Mouse (Mus musculus) brain, embryonic 14.5 days (tissue): Measurements from ENCODE around the gene Slc35f3. TPM values are rescaled to one million over a fixed set of nuclear protein-coding genes. Genes with fewer than 3 reads are reported as not detected.
A peak's percentile ranks its signal among the peaks of the same experiment; 100 is the strongest.

Source experiments
- DNase-seq: peaks from one replicate; pipeline ENCODE4 v3.0.0-alpha.2; 2011; ENCODE audit warnings: low read depth
- CTCF ChIP-seq: fragments of 200-500 bp; IDR thresholded peaks from 2 replicates; pipeline ENCODE4 v1.5.1; 2012; ENCODE audit warnings: inconsistent platforms, mild to moderate bottlenecking, moderate library complexity, borderline replicate concordance; ENCODE audit not compliant: insufficient read depth, insufficient read length; ENCODE audit errors: extremely low read depth
- POLR2A ChIP-seq: fragments of 200-500 bp; IDR thresholded peaks from 2 replicates; pipeline ENCODE4 v1.6.1; 2012; ENCODE audit warnings: mild to moderate bottlenecking, inconsistent platforms, borderline replicate concordance; ENCODE audit not compliant: poor library complexity, insufficient read depth, insufficient read length, severe bottlenecking; ENCODE audit errors: extremely low read depth
- polyA plus RNA-seq: library from polyadenylated mRNA; depleted of rRNA; stranded (reverse); fragments of >200 nt; gene quantifications from 2 replicates; pipeline ENCODE4 v1.2.3, GENCODE M21; 2012; rRNA removed

The Slc35f3 gene
- 0.67 and 1.8 TPM in 2 replicates for polyA plus RNA-seq

GRCm38 (mm10) chr8:126298296-126299093, at the start of gene Slc35f3:
Gene Slc35f3 (plus strand): TSS chr8:126298558.
- TF ChIP-seq CTCF: no peak
- TF ChIP-seq POLR2A: no peak
- DNase-seq: peak; percentile 65

GRCm38 (mm10) chr8:126250486-126250885, 47.9 kb upstream of the Slc35f3 start:
- no peak for DNase-seq

GRCm38 (mm10) chr8:126256585-126257391, 41.6 kb upstream of the Slc35f3 start:
- DNase-seq: peak; percentile 81
- peak; percentile 37; the same call in 1 of the 2 replicates for TF ChIP-seq CTCF
- no peak for TF ChIP-seq POLR2A

More at GRCm38 (mm10) chr8:126250486-126250885, 47.9 kb upstream of the Slc35f3 start:
- TF ChIP-seq CTCF (no peak), POLR2A (no peak)

GRCm38 (mm10) chr8:126257392-126257681, 41.0 kb upstream of the Slc35f3 start:
- no peak for DNase-seq
- TF ChIP-seq POLR2A (no peak), CTCF (no peak)

GRCm38 (mm10) chr8:126258175-126258781, 40.1 kb upstream of the Slc35f3 start:
- DNase-seq: peak; percentile 88
- TF ChIP-seq CTCF: peak; percentile 88
- no peak for TF ChIP-seq POLR2A

GRCm38 (mm10) chr8:126265186-126265585, 33.2 kb upstream of the Slc35f3 start:
- DNase-seq: no peak
- TF ChIP-seq CTCF (no peak), POLR2A (no peak)

- peak; percentile 23 for DNase-seq
- no peak for TF ChIP-seq POLR2A
- peak; percentile 63; the same call in 1 of the 2 replicates for TF ChIP-seq CTCF
These were observed 31.2 kb upstream of the Slc35f3 start for GRCm38 (mm10) chr8:126267118-126267517.

- no peak for TF ChIP-seq CTCF
- no peak for DNase-seq
These were observed 28.6 kb upstream of the Slc35f3 start for GRCm38 (mm10) chr8:126269733-126270132.

- no peak for DNase-seq
- TF ChIP-seq POLR2A: no peak
- no peak for TF ChIP-seq CTCF
These were observed 25.9 kb upstream of the Slc35f3 start for GRCm38 (mm10) chr8:126272445-126272844.

GRCm38 (mm10) chr8:126273066-126273465, 25.3 kb upstream of the Slc35f3 start:
- no peak for DNase-seq

GRCm38 (mm10) chr8:126274866-126275360, 23.4 kb upstream of the Slc35f3 start:
- TF ChIP-seq CTCF (no peak), POLR2A (no peak)
- no peak for DNase-seq

More at GRCm38 (mm10) chr8:126273066-126273465, 25.3 kb upstream of the Slc35f3 start:
- no peak for TF ChIP-seq POLR2A
- no peak for TF ChIP-seq CTCF

GRCm38 (mm10) chr8:126275886-126276285, 22.5 kb upstream of the Slc35f3 start:
- no peak for TF ChIP-seq CTCF
- no peak for TF ChIP-seq POLR2A
- no peak for DNase-seq
